Mouse (Mus musculus): ENCODE measurements around the gene Nup214.

Gene Nup214

DNA sequence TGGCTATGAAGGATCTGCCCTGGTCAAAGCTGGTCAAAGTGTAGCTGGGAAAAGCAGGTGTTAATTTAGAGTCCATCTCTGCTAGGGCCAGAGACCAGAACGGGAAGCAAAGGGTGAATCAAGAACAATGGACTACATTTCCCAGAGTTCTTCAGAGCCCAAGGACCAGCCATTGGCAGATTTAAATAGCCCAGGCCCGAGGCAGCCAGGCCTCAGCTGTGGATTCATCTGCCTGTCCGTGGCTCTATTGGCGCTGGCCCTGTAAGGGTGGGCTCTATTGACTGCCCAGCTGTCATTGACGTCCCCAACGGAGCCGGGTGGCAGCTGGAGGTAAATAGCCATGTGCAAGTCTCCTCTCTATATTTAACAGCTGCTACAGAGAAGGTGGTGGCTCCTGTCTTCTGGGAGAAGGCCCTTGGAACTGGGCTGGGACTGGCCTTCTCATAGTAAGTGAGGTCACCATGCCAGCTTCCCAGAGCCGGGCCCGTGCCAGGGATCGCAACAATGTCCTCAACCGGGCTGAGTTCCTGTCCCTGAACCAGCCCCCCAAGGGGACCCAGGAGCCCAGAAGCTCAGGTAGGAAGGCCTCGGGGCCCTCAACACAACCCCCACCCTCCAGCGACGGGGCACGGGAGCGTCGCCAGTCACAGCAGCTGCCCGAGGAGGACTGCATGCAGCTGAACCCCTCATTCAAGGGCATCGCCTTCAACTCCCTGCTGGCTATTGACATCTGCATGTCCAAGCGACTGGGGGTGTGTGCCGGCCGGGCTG lies 121.3 kb downstream of the Nup214 start, which contains the start of gene Plpp7:
Gene Plpp7 (plus strand): TSS at position 178 of the 771 bp plus-strand sequence.
- peak; percentile 81 for DNase-seq (ENCODE audit: inconsistent ontology term)

DNA sequence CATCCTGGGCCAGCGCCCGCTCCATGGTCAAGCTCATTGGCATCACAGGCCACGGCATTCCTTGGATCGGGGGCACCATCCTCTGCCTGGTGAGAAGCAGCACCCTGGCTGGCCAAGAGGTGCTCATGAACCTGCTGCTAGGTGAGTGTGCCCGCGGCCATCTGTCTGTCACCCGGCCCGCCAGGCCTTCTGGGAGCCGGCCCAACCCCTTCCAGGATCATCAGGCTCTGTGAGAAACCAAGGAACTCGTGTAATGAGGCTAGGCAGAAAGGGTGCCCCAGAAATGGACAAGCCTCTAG lies 121.8 kb downstream of the Nup214 start:
- DNase-seq (ENCODE audit: inconsistent ontology term), result no peak

DNA sequence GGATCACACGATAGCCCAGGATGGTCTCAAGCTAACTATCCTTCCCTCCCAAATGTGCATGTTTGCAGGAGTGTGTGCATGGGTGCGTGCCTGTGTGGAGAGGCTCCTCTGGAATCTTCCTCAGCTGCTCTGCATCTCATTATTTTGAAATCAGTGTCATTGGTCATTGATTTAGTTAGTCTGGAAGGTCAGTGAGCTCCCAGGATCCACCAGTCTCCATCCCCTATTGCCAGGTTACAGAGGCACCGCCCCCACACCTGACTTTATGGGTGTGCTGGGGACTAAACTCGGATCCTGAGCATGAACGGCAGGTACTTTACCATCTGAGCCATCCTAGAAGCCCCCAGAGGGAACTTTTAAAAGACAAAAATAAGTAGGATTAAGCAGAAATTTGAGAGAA lies 128.7 kb downstream of the Nup214 start:
- DNase-seq (ENCODE audit: inconsistent ontology term), result no peak

DNA sequence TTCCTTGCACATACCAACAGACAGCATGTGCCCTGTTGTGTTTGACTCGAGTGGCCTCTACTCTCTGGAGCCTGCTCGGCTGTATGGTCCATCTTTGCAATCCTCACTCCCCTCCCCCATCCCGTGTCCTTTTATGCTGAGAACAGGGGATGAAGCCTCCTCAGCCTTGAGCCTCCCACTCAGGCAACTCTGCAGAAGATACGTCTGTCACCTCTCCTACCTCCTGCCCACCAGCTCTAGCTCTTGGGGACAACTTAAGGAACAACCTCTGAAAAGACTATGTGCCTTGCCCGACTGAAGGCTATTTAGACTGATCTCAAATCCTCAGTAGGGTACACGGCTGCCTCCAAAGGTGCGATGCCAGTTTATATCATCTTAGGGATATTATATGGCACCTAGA lies 129.3 kb downstream of the Nup214 start:
- DNase-seq (ENCODE audit: inconsistent ontology term), result no peak

Data from Muller cell, postnatal 12 days (primary cell).